Mouse (Mus musculus) small intestine, adult 2 months (tissue): ENCODE results near the gene Vmp1.

Source experiments
- CTCF ChIP-seq: fragments of 200-500 bp; IDR thresholded peaks from 2 replicates; pipeline ENCODE4 v1.5.1; 2012; ENCODE audit warnings: low read depth, mild to moderate bottlenecking, control low read depth, inconsistent platforms, low read length, moderate library complexity, mixed read lengths; ENCODE audit not compliant: insufficient replicate concordance, insufficient read length; ENCODE audit errors: extremely low read depth
- POLR2A ChIP-seq: fragments of 200-500 bp; IDR thresholded peaks from 2 replicates; pipeline ENCODE4 v1.6.1; 2012; ENCODE audit warnings: low read depth, mild to moderate bottlenecking, control low read depth, inconsistent platforms, low read length, moderate library complexity

GRCm38 (mm10) chr11:86577231-86577630, 106.4 kb downstream of the Vmp1 start:
- TF ChIP-seq POLR2A: no peak
- TF ChIP-seq CTCF: no peak
